Mouse (Mus musculus) MEL (cell line): ENCODE results near the gene Rps10. TPM values are rescaled to one million over a fixed set of nuclear protein-coding genes. Genes with fewer than 3 reads are reported as not detected.
A peak's percentile ranks its signal among the peaks of the same experiment; 100 is the strongest.

ENCODE experiments used
- DNase-seq: peaks from one replicate; pipeline ENCODE4 v3.0.0; 2011; ENCODE audit warnings: low read depth, low spot score
- H3K27ac ChIP-seq: 2 replicates; pipeline ENCODE4 v1.5.1; 2012; ENCODE audit warnings: low read depth, mild to moderate bottlenecking, control low read depth, low read length, moderate library complexity; ENCODE audit not compliant: control insufficient read depth
- H3K27me3 ChIP-seq, 2 experiments: fragments of 150-350 bp in 1 of 2; sonication (generic) in 1 of 2; 2 replicates each; pipeline ENCODE4 v1.6.1; 2012; ENCODE audit warnings: low read length in 2 of 2, mild to moderate bottlenecking in 2 of 2, improper control_type of control experiment in 1 of 2, moderate library complexity in 1 of 2; ENCODE audit not compliant: insufficient read depth in 2 of 2, control insufficient read depth in 1 of 2
- H3K36me3 ChIP-seq, 2 experiments: 2 replicates each; pipeline ENCODE4 v1.6.1; 2012 to 2014; ENCODE audit warnings: low read length in 2 of 2, improper control_type of control experiment in 1 of 2, inconsistent platforms in 1 of 2, mild to moderate bottlenecking in 1 of 2; ENCODE audit not compliant: insufficient read depth in 2 of 2, control insufficient read depth in 1 of 2
- H3K4me1 ChIP-seq, 2 experiments: fragments of 150-350 bp in 1 of 2; sonication (generic) in 1 of 2; 2 replicates each; pipeline ENCODE4 v1.6.1; 2012; ENCODE audit warnings: low read length in 2 of 2, improper control_type of control experiment in 1 of 2, mild to moderate bottlenecking in 1 of 2; ENCODE audit not compliant: insufficient read depth in 2 of 2, control insufficient read depth in 1 of 2
- H3K4me3 ChIP-seq, 2 experiments: fragments of 150-350 bp in 1 of 2; sonication (generic) in 1 of 2; 2 replicates each; pipeline ENCODE4 v1.5.1; 2012; ENCODE audit warnings: low read depth in 2 of 2, low read length in 2 of 2, mild to moderate bottlenecking in 2 of 2, moderate library complexity in 2 of 2, control low read depth in 1 of 2, improper control_type of control experiment in 1 of 2; ENCODE audit not compliant: control insufficient read depth in 1 of 2, insufficient read depth in 1 of 2
- H3K79me2 ChIP-seq: 2 replicates; pipeline ENCODE4 v1.6.1; 2012; ENCODE audit warnings: mild to moderate bottlenecking, low read length, moderate library complexity; ENCODE audit not compliant: control insufficient read depth, poor library complexity, insufficient read depth
- H3K9ac ChIP-seq: 2 replicates; pipeline ENCODE4 v1.6.1; 2012; ENCODE audit warnings: low read depth, mild to moderate bottlenecking, control low read depth, low read length, moderate library complexity; ENCODE audit not compliant: control insufficient read depth, poor library complexity, severe bottlenecking
- H3K9me3 ChIP-seq: fragments of 150-350 bp; sonication (generic); replicated peaks from 2 replicates; pipeline ENCODE4 v1.6.1; 2012; ENCODE audit warnings: mild to moderate bottlenecking, low read length, improper control_type of control experiment, moderate library complexity; ENCODE audit not compliant: insufficient read depth
- BHLHE40 ChIP-seq: IDR thresholded peaks from 2 replicates; pipeline ENCODE4 v1.6.1; 2012; ENCODE audit warnings: low read depth, mild to moderate bottlenecking, inconsistent platforms, low read length, improper control_type of control experiment, borderline replicate concordance
- CHD1 ChIP-seq: IDR thresholded peaks from 2 replicates; pipeline ENCODE4 v1.6.1; 2012; ENCODE audit warnings: low read depth, mild to moderate bottlenecking, inconsistent platforms, low read length, improper control_type of control experiment
- CTCF ChIP-seq, 3 experiments: IDR thresholded peaks in 2 of 3; conservative IDR thresholded peaks in 1 of 3; 2 replicates each; pipeline ENCODE4 v1.5.1; 2011 to 2012; ENCODE audit warnings: low read length in 3 of 3, low read depth in 2 of 3, mild to moderate bottlenecking in 2 of 3, improper control_type of control experiment in 1 of 3, inconsistent platforms in 1 of 3, mixed read lengths in 1 of 3, moderate library complexity in 1 of 3; ENCODE audit not compliant: control insufficient read depth in 1 of 3, insufficient read depth in 1 of 3, poor library complexity in 1 of 3, severe bottlenecking in 1 of 3
- E2F4 ChIP-seq: IDR thresholded peaks from 2 replicates; pipeline ENCODE4 v1.6.1; 2011; ENCODE audit warnings: low read depth, low read length, improper control_type of control experiment, borderline replicate concordance
- ELF1 ChIP-seq: IDR thresholded peaks from 2 replicates; pipeline ENCODE4 v1.6.1; 2014; ENCODE audit warnings: low read depth, mild to moderate bottlenecking, inconsistent platforms, low read length, improper control_type of control experiment, moderate library complexity
- EP300 ChIP-seq, 2 experiments: IDR thresholded peaks; 2 replicates each; pipeline ENCODE4 v1.6.1; 2011; ENCODE audit warnings: improper control_type of control experiment in 2 of 2, low read length in 2 of 2, low read depth in 1 of 2, mild to moderate bottlenecking in 1 of 2
- ETS1 ChIP-seq: IDR thresholded peaks from 2 replicates; pipeline ENCODE4 v1.6.1; 2012; ENCODE audit warnings: low read depth, mild to moderate bottlenecking, inconsistent platforms, low read length, improper control_type of control experiment, moderate library complexity
- HCFC1 ChIP-seq: IDR thresholded peaks from 2 replicates; pipeline ENCODE4 v1.6.1; 2012; ENCODE audit warnings: low read depth, mild to moderate bottlenecking, inconsistent platforms, low read length, improper control_type of control experiment, moderate library complexity
- MAFK ChIP-seq: IDR thresholded peaks from 2 replicates; pipeline ENCODE4 v1.6.1; 2011; ENCODE audit warnings: low read depth, mild to moderate bottlenecking, low read length, improper control_type of control experiment, borderline replicate concordance
- MAZ ChIP-seq: IDR thresholded peaks from 2 replicates; pipeline ENCODE4 v1.6.1; 2012; ENCODE audit warnings: low read depth, mild to moderate bottlenecking, inconsistent platforms, low read length, improper control_type of control experiment
- MEF2A ChIP-seq: IDR thresholded peaks from 2 replicates; pipeline ENCODE4 v1.6.1; 2014; ENCODE audit warnings: low read depth, mild to moderate bottlenecking, inconsistent platforms, low read length, improper control_type of control experiment; ENCODE audit not compliant: poor library complexity, insufficient replicate concordance, severe bottlenecking; ENCODE audit errors: extremely low read depth
- MYB ChIP-seq: IDR thresholded peaks from 2 replicates; pipeline ENCODE4 v1.6.1; 2011; ENCODE audit warnings: mild to moderate bottlenecking, low read depth, low read length, improper control_type of control experiment
- NELFE ChIP-seq: IDR thresholded peaks from 2 replicates; pipeline ENCODE4 v1.6.1; 2011; ENCODE audit warnings: low read depth, low read length, improper control_type of control experiment
- POLR2A ChIP-seq, 2 experiments: IDR thresholded peaks; 2 replicates each; pipeline ENCODE4 v1.6.1; 2011 to 2012; ENCODE audit warnings: low read length in 2 of 2, mild to moderate bottlenecking in 2 of 2, control low read depth in 1 of 2, improper control_type of control experiment in 1 of 2, low read depth in 1 of 2, moderate library complexity in 1 of 2; ENCODE audit not compliant: control insufficient read depth in 1 of 2, insufficient read depth in 1 of 2, poor library complexity in 1 of 2
- POLR2AphosphoS5 ChIP-seq: IDR thresholded peaks from 2 replicates; pipeline ENCODE4 v1.6.1; 2012; ENCODE audit warnings: low read depth, borderline replicate concordance, mild to moderate bottlenecking, inconsistent platforms, low read length, moderate library complexity, mixed read lengths
- RCOR1 ChIP-seq: IDR thresholded peaks from 2 replicates; pipeline ENCODE4 v1.6.1; 2012; ENCODE audit warnings: low read depth, mild to moderate bottlenecking, inconsistent platforms, low read length, improper control_type of control experiment
- SIN3A ChIP-seq: IDR thresholded peaks from 2 replicates; pipeline ENCODE4 v1.6.1; 2012; ENCODE audit warnings: low read length, improper control_type of control experiment, inconsistent platforms
- SMC3 ChIP-seq: IDR thresholded peaks from 2 replicates; pipeline ENCODE4 v1.6.1; 2011; ENCODE audit warnings: low read depth, low read length, improper control_type of control experiment
- TAL1 ChIP-seq: IDR thresholded peaks from 2 replicates; pipeline ENCODE4 v1.6.1; 2012; ENCODE audit warnings: mild to moderate bottlenecking, inconsistent platforms, low read length, moderate library complexity, mixed read lengths
- TCF12 ChIP-seq: IDR thresholded peaks from 2 replicates; pipeline ENCODE4 v1.6.1; 2014; ENCODE audit warnings: low read depth, mild to moderate bottlenecking, inconsistent platforms, low read length, improper control_type of control experiment, moderate library complexity
- UBTF ChIP-seq: IDR thresholded peaks from 2 replicates; pipeline ENCODE4 v1.6.1; 2012; ENCODE audit warnings: low read depth, mild to moderate bottlenecking, inconsistent platforms, low read length, improper control_type of control experiment, moderate library complexity, borderline replicate concordance; ENCODE audit not compliant: insufficient read depth
- ZC3H11A ChIP-seq: IDR thresholded peaks from 2 replicates; pipeline ENCODE4 v1.6.1; 2012; ENCODE audit warnings: low read depth, mild to moderate bottlenecking, inconsistent platforms, low read length, improper control_type of control experiment
- ZMIZ1 ChIP-seq: IDR thresholded peaks from 2 replicates; pipeline ENCODE4 v1.6.1; 2012; ENCODE audit warnings: low read depth, mild to moderate bottlenecking, inconsistent platforms, low read length, improper control_type of control experiment, moderate library complexity
- polyA plus RNA-seq, 2 experiments: library from polyadenylated mRNA; stranded (reverse) in 1 of 2; unstranded in 1 of 2; fragments of >175 nt in 1 of 2; fragments of >200 nt in 1 of 2; gene quantifications; 2 replicates each; pipeline versions ENCODE4 v1.2.1 to v1.2.4; 2012; ENCODE audit warnings: low replicate concordance in 2 of 2, low read depth in 1 of 2; ENCODE audit not compliant: insufficient read length in 2 of 2, insufficient read depth in 1 of 2, missing spikeins in 1 of 2
- total RNA-seq: library from RNA; depleted of rRNA; stranded (reverse); fragments of 300-350 nt; gene quantifications from 2 replicates; pipeline ENCODE4 v1.2.3, GENCODE M21; 2012

Rps10 gene
- total and polyA plus RNA-seq, 3 experiments: 3,057 to 3,899 (median 3,166) TPM

GRCm38 (mm10) chr17:27650160-27650559 lies 13.7 kb upstream of the Rps10 start (continued):
- TF ChIP-seq ZC3H11A: peak; percentile 79

GRCm38 (mm10) chr17:27645807-27646206 lies 9.3 kb upstream of the Rps10 start:
- TF ChIP-seq SMC3: no peak
- TF ChIP-seq ZC3H11A: no peak
- no peak for TF ChIP-seq MEF2A
- TF ChIP-seq EP300 (IDR thresholded peaks at IDR 0.05; ENCODE audit: low read depth in 1 of 2, low read length in 2 of 2): no peak
- TF ChIP-seq, all 39 proteins: peak for 0
- no peak for DNase-seq
- Histone ChIP-seq H3K79me2 (no peaks in the 10 kb centered on the region), H3K4me3 (no peak overlapping the region), H3K4me1 (peaks cover 3 to 5% of the 10 kb centered on the region in 2 experiments; a peak in 1 of 4 replicates), H3K27ac (no peak overlapping the region), H3K36me3 (no peaks in the 10 kb centered on the region), H3K9ac (no peak overlapping the region), H3K27me3 (no peaks in the 10 kb centered on the region), H3K9me3 (no peaks in the 10 kb centered on the region)

DNA sequence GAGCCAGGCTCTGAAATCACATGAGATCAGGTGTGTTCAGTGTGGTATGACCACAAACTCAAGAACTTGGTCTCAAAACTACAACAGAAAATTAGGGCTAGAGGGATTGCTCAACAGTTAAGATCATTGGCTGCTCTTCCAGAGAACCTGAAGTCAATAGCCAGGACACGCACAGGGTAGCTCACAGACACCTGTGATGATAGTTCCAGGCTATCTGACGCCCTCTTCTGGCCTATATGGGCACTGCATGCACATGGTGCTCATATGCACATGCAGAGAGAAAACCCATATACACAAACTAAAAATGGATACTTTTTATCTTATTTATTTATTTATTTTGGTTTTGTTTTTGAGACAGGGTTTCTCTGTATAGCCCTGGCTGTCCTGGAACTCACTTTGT lies 8.1 kb upstream of the Rps10 start:
- H3K27ac ChIP-seq: no peak overlapping the region
- H3K9me3 ChIP-seq: no peaks in the 10 kb centered on the region
- no peaks in the 10 kb centered on the region for H3K36me3 ChIP-seq
- H3K4me1 ChIP-seq: peaks cover 3 to 5% of the 10 kb centered on the region in 2 experiments; a peak in 1 of 4 replicates
- DNase-seq: peak; percentile 34
- TF ChIP-seq HCFC1 (no peak), EP300 (IDR thresholded peaks at IDR 0.05; ENCODE audit: low read depth in 1 of 2, low read length in 2 of 2) (no peak), CTCF (IDR thresholded peaks at IDR 0.05 in 2 of 3, conservative IDR thresholded peaks at IDR 0.05 in 1 of 3; ENCODE audit: control insufficient read depth in 1 of 3, insufficient read depth in 1 of 3, low read depth in 2 of 3, low read length in 3 of 3, poor library complexity in 1 of 3, severe bottlenecking in 1 of 3) (peak; percentile 39 to 56 (median 41)), MAFK (no peak), SMC3 (peak; percentile 22; the same call in 1 of the 2 replicates), NELFE (no peak)
- TF ChIP-seq, all 39 proteins: peak for 2
- Histone ChIP-seq H3K4me3 (no peak overlapping the region), H3K27me3 (no peaks in the 10 kb centered on the region), H3K79me2 (no peaks in the 10 kb centered on the region), H3K9ac (no peak overlapping the region)

GRCm38 (mm10) chr17:27643756-27644155 lies 7.3 kb upstream of the Rps10 start:
- H3K4me1 ChIP-seq: peaks cover 3 to 5% of the 10 kb centered on the region in 2 experiments; a peak in 1 of 4 replicates

More at GRCm38 (mm10) chr17:27643756-27644155, 7.3 kb upstream of the Rps10 start:
- Histone ChIP-seq H3K79me2 (no peaks in the 10 kb centered on the region), H3K9me3 (no peaks in the 10 kb centered on the region), H3K4me3 (no peak overlapping the region), H3K27ac (no peak overlapping the region), H3K27me3 (no peaks in the 10 kb centered on the region), H3K36me3 (no peaks in the 10 kb centered on the region), H3K9ac (no peak overlapping the region)
- DNase-seq: no peak
- no peak for TF ChIP-seq ELF1
- no peak for TF ChIP-seq POLR2AphosphoS5
- TF ChIP-seq MAZ: no peak
- no peak for TF ChIP-seq POLR2A (IDR thresholded peaks at IDR 0.05; ENCODE audit: control insufficient read depth in 1 of 2, insufficient read depth in 1 of 2, low read depth in 1 of 2, low read length in 2 of 2, poor library complexity in 1 of 2)
- no peak for TF ChIP-seq EP300 (IDR thresholded peaks at IDR 0.05; ENCODE audit: low read depth in 1 of 2, low read length in 2 of 2)
- TF ChIP-seq TAL1: no peak
- TF ChIP-seq RCOR1: no peak
- no peak for TF ChIP-seq CHD1
- no peak for TF ChIP-seq UBTF
- no peak for TF ChIP-seq BHLHE40
- no peak for TF ChIP-seq SIN3A
- no peak for TF ChIP-seq MYB
- TF ChIP-seq TCF12: no peak
- no peak for TF ChIP-seq ETS1
- no peak for TF ChIP-seq ZMIZ1
- TF ChIP-seq NELFE: no peak
- TF ChIP-seq E2F4: no peak
